Comparison of ENCODE assay signal across 24 mouse cellular contexts in genomic region chr5:65748880-65749279, GRCm38 (mm10). TPM values are rescaled to one million over a fixed set of nuclear protein-coding genes. Genes with fewer than 3 reads are reported as not detected.
DNase-seq lines count a peak whose midpoint lies in the region; ATAC-seq and TF ChIP-seq lines count a peak whose summit lies in the region.
"Had no signal": no experiment of that assay in that cellular context is flagged by ENCODE, and none has a peak within 500 bp of the region (broad histone marks: within the 10 kb centered on the region; RNA-seq: fewer than 3 reads in every experiment).

No protein-coding gene starts in this region.

- H3K27me3 ChIP-seq in CH12.LX (replicated peaks): no peaks in the 10 kb centered on the region
- H3K27me3 ChIP-seq: embryonic facial prominence, embryonic 12.5 days; forebrain, embryonic 13.5 days; forebrain, embryonic 15.5 days had no signal

- H3K9me3 ChIP-seq in CH12.LX (replicated peaks; ENCODE audit: low read length): no peaks in the 10 kb centered on the region
- H3K9me3 ChIP-seq: embryonic facial prominence, embryonic 10.5 days; embryonic facial prominence, embryonic 12.5 days; forebrain, embryonic 13.5 days; forebrain, embryonic 15.5 days had no signal

- in situ Hi-C loops in CH12.LX (cut with MboI; ENCODE audit: low pct_ligation_motif_present, low pct_unique_long_range_greater_than_20kb, low sequenced_read_pairs): no loop called here

- TF ChIP-seq RAD21 in CH12.LX (IDR thresholded peaks at IDR 0.05; ENCODE audit: low read depth, low read length): no peak

- TF ChIP-seq EP300 in CH12.LX (IDR thresholded peaks at IDR 0.05; ENCODE audit: low read length): no peak

- dilution Hi-C loops in CH12.LX (cut with MboI; ENCODE audit: extremely low pct_ligation_motif_present, extremely low pct_unique_long_range_greater_than_20kb, low sequenced_read_pairs): no loop called here

- H3K36me3 ChIP-seq in CH12.LX (replicated peaks in 1 of 2; ENCODE audit: control insufficient read depth in 1 of 2, insufficient read depth in 1 of 2, low read length in 1 of 2): no peaks in the 10 kb centered on the region
- H3K36me3 ChIP-seq: embryonic facial prominence, embryonic 10.5 days; embryonic facial prominence, embryonic 12.5 days; forebrain, embryonic 15.5 days had no signal

- ATAC-seq in granulocyte monocyte progenitor cell, adult 5-6 weeks (replicated peaks; ENCODE audit: poor library complexity, severe bottlenecking): peak; percentile 68
- peak; percentile 78 for ATAC-seq in megakaryocyte progenitor cell, adult 5-6 weeks (replicated peaks; ENCODE audit: poor library complexity)
- ATAC-seq: CD4-positive, CD25-positive, alpha-beta regulatory T cell, adult 4 months; forebrain, embryonic 13.5 days; forebrain, embryonic 15.5 days; forebrain, postnatal 0 days had no signal

- H3K4me2 ChIP-seq in CH12.LX (ENCODE audit: insufficient read depth, low read depth, poor library complexity, severe bottlenecking): no peak overlapping the region
- H3K4me2 ChIP-seq: embryonic facial prominence, embryonic 12.5 days; forebrain, embryonic 13.5 days; forebrain, embryonic 15.5 days had no signal

- TF ChIP-seq POLR2A in CH12.LX (IDR thresholded peaks at IDR 0.05; ENCODE audit: low read depth, low read length): no peak

- DNase-seq in 416B (ENCODE audit: low read depth) (peak; percentile 81), CH12.LX (ENCODE audit: extremely low read depth) (peak; percentile 42)
- DNase-seq in layer of hippocampus, postnatal 14 days (ENCODE audit: low spot score in 2 of 2): no peak
- DNase-seq in adrenal gland, adult 18-20 months (ENCODE audit: low spot score in 2 of 2): no peak
- DNase-seq in kidney, adult 11 months: no peak
- DNase-seq in frontal cortex, postnatal 10 days (ENCODE audit: low spot score in 2 of 2): no peak
- DNase-seq: adrenal gland, adult 8-10 months; adrenal gland, postnatal 14 days; adrenal gland, postnatal 36 days; B cell, adult 2 months; cerebellum, adult 11 months; cerebellum, adult 18-20 months; cerebellum, adult 8-10 months; cerebellum, adult 9-11 months; cerebellum, postnatal 14 days; cerebellum, postnatal 36 days; forebrain, postnatal 0 days had no signal

- H3K79me2 ChIP-seq in CH12.LX (replicated peaks; ENCODE audit: control insufficient read depth, extremely low read depth, insufficient read depth, poor library complexity, severe bottlenecking): no peaks in the 10 kb centered on the region

- TF ChIP-seq CTCF in CH12.LX (conservative IDR thresholded peaks at IDR 0.05 in 1 of 2, IDR thresholded peaks at IDR 0.05 in 1 of 2; ENCODE audit: low read depth in 2 of 2, low read length in 2 of 2): no peak

- H3K9ac ChIP-seq in CH12.LX (ENCODE audit: insufficient read depth, low read depth): no peak overlapping the region
- H3K9ac ChIP-seq: embryonic facial prominence, embryonic 12.5 days; forebrain, embryonic 13.5 days; forebrain, embryonic 15.5 days; forebrain, postnatal 0 days had no signal

- no peak overlapping the region for H3K27ac ChIP-seq in CH12.LX (ENCODE audit: insufficient read depth, low read depth)
- H3K27ac ChIP-seq: embryonic facial prominence, embryonic 10.5 days; embryonic facial prominence, embryonic 12.5 days; forebrain, embryonic 13.5 days; forebrain, embryonic 15.5 days had no signal

- no peak overlapping the region for H3K4me3 ChIP-seq in CH12.LX (replicated peaks in 1 of 3; ENCODE audit: low read depth in 2 of 3, low read length in 2 of 3, poor library complexity in 1 of 3)
- H3K4me3 ChIP-seq: embryonic facial prominence, embryonic 10.5 days; embryonic facial prominence, embryonic 12.5 days; forebrain, embryonic 13.5 days; forebrain, embryonic 15.5 days had no signal

- H3K4me1 ChIP-seq in CH12.LX (ENCODE audit: control insufficient read depth in 1 of 2, insufficient read depth in 2 of 2): peaks cover 2 to 10% of the 10 kb centered on the region in 2 experiments; a peak in 2 of 4 replicates
- H3K4me1 ChIP-seq: embryonic facial prominence, embryonic 12.5 days; forebrain, embryonic 13.5 days; forebrain, embryonic 15.5 days had no signal

TF ChIP-seq in CH12.LX, 34 proteins besides CTCF, POLR2A, EP300 and RAD21:
- no peak for TF ChIP-seq UBTF (IDR thresholded peaks at IDR 0.05; ENCODE audit: low read depth, low read length)
- no peak for TF ChIP-seq NRF1 (IDR thresholded peaks at IDR 0.05; ENCODE audit: low read depth, low read length)
- TF ChIP-seq PAX5 (IDR thresholded peaks at IDR 0.05; ENCODE audit: low read length): no peak
- no peak for TF ChIP-seq TBP (conservative IDR thresholded peaks at IDR 0.05; ENCODE audit: low read depth, low read length)
- TF ChIP-seq ZMIZ1 (IDR thresholded peaks at IDR 0.05; ENCODE audit: low read depth, low read length): no peak
- no peak for TF ChIP-seq ZNF384 (IDR thresholded peaks at IDR 0.05; ENCODE audit: low read depth, low read length)
- TF ChIP-seq JUND (conservative IDR thresholded peaks at IDR 0.05; ENCODE audit: low read depth, low read length): no peak
- TF ChIP-seq ELF1 (IDR thresholded peaks at IDR 0.05; ENCODE audit: low read depth, low read length): no peak
- TF ChIP-seq USF1 (IDR thresholded peaks at IDR 0.05; ENCODE audit: low read depth, low read length): no peak
- no peak for TF ChIP-seq KAT2A (IDR thresholded peaks at IDR 0.05; ENCODE audit: insufficient replicate concordance, low read length)
- no peak for TF ChIP-seq MYC (IDR thresholded peaks at IDR 0.05; ENCODE audit: low read depth, low read length)
- TF ChIP-seq BHLHE40 (IDR thresholded peaks at IDR 0.05; ENCODE audit: low read depth, low read length): no peak
- no peak for TF ChIP-seq ETS1 (conservative IDR thresholded peaks at IDR 0.05; ENCODE audit: low read depth, low read length)
- no peak for TF ChIP-seq ZC3H11A (IDR thresholded peaks at IDR 0.05; ENCODE audit: low read depth, low read length)
- no peak for TF ChIP-seq ZKSCAN1 (IDR thresholded peaks at IDR 0.05; ENCODE audit: borderline replicate concordance, low read depth, low read length)
- no peak for TF ChIP-seq TCF12 (IDR thresholded peaks at IDR 0.05; ENCODE audit: low read depth, low read length)
- TF ChIP-seq RCOR1 (conservative IDR thresholded peaks at IDR 0.05; ENCODE audit: low read depth, low read length): no peak
- no peak for TF ChIP-seq POLR2AphosphoS2 (IDR thresholded peaks at IDR 0.05; ENCODE audit: low read depth, low read length)
- TF ChIP-seq MAFK (IDR thresholded peaks at IDR 0.05; ENCODE audit: insufficient replicate concordance, low read length): no peak
- no peak for TF ChIP-seq IRF4 (IDR thresholded peaks at IDR 0.05; ENCODE audit: low read depth, low read length)

RNA-seq across cellular contexts. Expression of gene N4bp2, which starts 14.4 kb away (rescaled TPM):
- 13.5 and 15.1 TPM in 2 replicates for total RNA-seq in CH12.LX (2012; rRNA removed)
- total RNA-seq in CH12.LX (2014; rRNA removed): 12.8 and 13.1 TPM in 2 replicates
- 15.1 and 16.4 TPM in 2 replicates for polyA plus RNA-seq in CH12.LX (2012; ENCODE audit: insufficient read length, low read depth)
- total RNA-seq in granulocyte monocyte progenitor cell, adult 5-6 weeks (2014; fragmentation: Nextera tagmentation): 29.1 and 76.5 TPM in 2 replicates
- 32.6 and 33.5 TPM in 2 replicates for total RNA-seq in granulocyte monocyte progenitor cell, adult 5-6 weeks (2017)
- total RNA-seq in megakaryocyte progenitor cell, adult 5-6 weeks (2015): 39.1 and 39.8 TPM in 2 replicates
- 22.2 and 30.3 TPM in 2 replicates for total RNA-seq in megakaryocyte progenitor cell, adult 5-6 weeks (2017)
- total RNA-seq in layer of hippocampus, postnatal 14 days (2021): 10 to 100 TPM; 16.9 to 17.8 TPM
- total RNA-seq in adrenal gland, adult 18-20 months (2021): 10 to 100 TPM in 1 of 2 experiments, 1 to 10 TPM in 1; 8.1 to 12.0 TPM

RNA-seq across cellular contexts. Expression of gene Pds5a, which starts 50.8 kb away (rescaled TPM):
- total RNA-seq in CH12.LX (2012; rRNA removed) (126 and 129 TPM in 2 replicates), CH12.LX (2014; rRNA removed) (178 and 198 TPM in 2 replicates)
- 116 and 140 TPM in 2 replicates for polyA plus RNA-seq in CH12.LX (2012; ENCODE audit: insufficient read length, low read depth)
- 166 and 197 TPM in 2 replicates for total RNA-seq in granulocyte monocyte progenitor cell, adult 5-6 weeks (2014; fragmentation: Nextera tagmentation)
- 216 and 230 TPM in 2 replicates for total RNA-seq in granulocyte monocyte progenitor cell, adult 5-6 weeks (2017)
- total RNA-seq in megakaryocyte progenitor cell, adult 5-6 weeks (2015): 215 and 245 TPM in 2 replicates
- 189 and 232 TPM in 2 replicates for total RNA-seq in megakaryocyte progenitor cell, adult 5-6 weeks (2017)
- 10 to 100 TPM; 80.6 to 82.6 TPM for total RNA-seq in layer of hippocampus, postnatal 14 days (2021)
- total RNA-seq in adrenal gland, adult 18-20 months (2021): 10 to 100 TPM; 77.6 to 85.9 TPM

Comparison
In these comparisons a context has a peak if more than half of its experiments do, and no peak if none do; other contexts are left out.
1. DNase-seq: peak in 416B (single experiment) and CH12.LX (single experiment); none in layer of hippocampus, postnatal 14 days (0 of 2), adrenal gland, adult 18-20 months (0 of 2), kidney, adult 11 months (single experiment) and frontal cortex, postnatal 10 days (0 of 2).